Mouse (Mus musculus) embryonic fibroblast, embryonic 13.5 days (primary cell): Measurements from ENCODE around the gene Tmem132a.

Experiments
- CTCF ChIP-seq: IDR thresholded peaks from 2 replicates; pipeline ENCODE4 v1.5.1; 2011; ENCODE audit warnings: mild to moderate bottlenecking, control low read depth, low read length, moderate library complexity, borderline replicate concordance; ENCODE audit not compliant: insufficient read depth
- POLR2A ChIP-seq: IDR thresholded peaks from 2 replicates; pipeline ENCODE4 v1.6.1; 2011; ENCODE audit warnings: low read depth, mild to moderate bottlenecking, control low read depth, low read length, moderate library complexity

GRCm38 (mm10) chr19:10808524-10809233 is 61.1 kb downstream of the Tmem132a start:
- TF ChIP-seq POLR2A: no peak
- TF ChIP-seq CTCF: no peak
